Mouse (Mus musculus) ES-E14 (cell line): ENCODE results near the gene Traf1. TPM values are rescaled to one million over a fixed set of nuclear protein-coding genes. Genes with fewer than 3 reads are reported as not detected.

Source experiments
- DNase-seq: peaks from one replicate; pipeline ENCODE4 v3.0.0-alpha.2; 2013; ENCODE audit warnings: low read depth, low spot score
- H3K27ac ChIP-seq: 2 replicates; pipeline ENCODE4 v1.5.1; 2012; ENCODE audit warnings: low read depth, mild to moderate bottlenecking, low read length, moderate library complexity, mixed read lengths; ENCODE audit not compliant: poor library complexity, insufficient read depth, severe bottlenecking
- H3K36me3 ChIP-seq: 2 replicates; pipeline ENCODE4 v1.6.1; 2012; ENCODE audit warnings: mild to moderate bottlenecking, low read length, moderate library complexity, mixed read lengths; ENCODE audit not compliant: control insufficient read depth, poor library complexity, insufficient read depth, severe bottlenecking
- H3K4me1 ChIP-seq, 2 experiments: fragments of 150-350 bp in 1 of 2; sonication (generic) in 1 of 2; 2 replicates each; pipeline ENCODE4 v1.6.1; 2012; ENCODE audit warnings: low read length in 2 of 2, mild to moderate bottlenecking in 1 of 2, mixed read lengths in 1 of 2; ENCODE audit not compliant: control insufficient read depth in 2 of 2, insufficient read depth in 2 of 2, poor library complexity in 1 of 2
- H3K4me3 ChIP-seq, 2 experiments: fragments of 150-350 bp in 1 of 2; sonication (generic) in 1 of 2; 2 replicates each; pipeline ENCODE4 v1.5.1; 2012; ENCODE audit warnings: low read length in 2 of 2, low read depth in 1 of 2, mild to moderate bottlenecking in 1 of 2, mixed read lengths in 1 of 2; ENCODE audit not compliant: insufficient read depth in 1 of 2, poor library complexity in 1 of 2, severe bottlenecking in 1 of 2
- H3K9ac ChIP-seq: 2 replicates; pipeline ENCODE4 v1.6.1; 2012; ENCODE audit warnings: low read depth, mild to moderate bottlenecking, low read length, mixed read lengths; ENCODE audit not compliant: poor library complexity, insufficient read depth, severe bottlenecking
- H3K9me3 ChIP-seq: fragments of 150-350 bp; sonication (generic); 2 replicates; pipeline ENCODE4 v1.6.1; 2012; ENCODE audit warnings: low read depth, mild to moderate bottlenecking, low read length; ENCODE audit not compliant: control insufficient read depth, insufficient read depth
- CHD2 ChIP-seq: IDR thresholded peaks from 2 replicates; pipeline ENCODE4 v1.6.1; 2014; ENCODE audit warnings: mild to moderate bottlenecking, low read depth, low read length, inconsistent platforms
- HCFC1 ChIP-seq: IDR thresholded peaks from 2 replicates; pipeline ENCODE4 v1.6.1; 2012; ENCODE audit warnings: low read length, inconsistent platforms, borderline replicate concordance; ENCODE audit not compliant: insufficient read depth
- MAFK ChIP-seq: IDR thresholded peaks from 2 replicates; pipeline ENCODE4 v1.6.1; 2014; ENCODE audit warnings: mild to moderate bottlenecking, low read depth, low read length, inconsistent platforms; ENCODE audit not compliant: insufficient read depth
- ZC3H11A ChIP-seq: IDR thresholded peaks from 2 replicates; pipeline ENCODE4 v1.6.1; 2012; ENCODE audit warnings: low read depth, mild to moderate bottlenecking, inconsistent platforms, low read length, borderline replicate concordance
- ZNF384 ChIP-seq: IDR thresholded peaks from 2 replicates; pipeline ENCODE4 v1.6.1; 2012; ENCODE audit warnings: low read depth, low read length, inconsistent platforms
- in situ Hi-C, 2 experiments: fragments of 600-800 bp; cut with MboI; formaldehyde crosslinking; loops; one replicate each; pipeline ENCODE4 v1.15.1; 2025; ENCODE audit warnings: low sequenced_read_pairs in 2 of 2, inconsistent platforms in 1 of 2; ENCODE audit not compliant: unreplicated experiment in 2 of 2
- total RNA-seq: library from RNA; depleted of rRNA; stranded (reverse); fragments of 300-350 nt; gene quantifications from 2 replicates; pipeline ENCODE4 v1.2.3, GENCODE M21; 2012

Gene Traf1
- total RNA-seq, 1 experiment = 1.3 TPM

- H3K36me3 ChIP-seq = no peaks in the 10 kb centered on the region
- peaks cover 0 to 11% of the 10 kb centered on the region in 2 experiments; a peak in 2 of 4 replicates for H3K4me1 ChIP-seq
- no peaks in the 10 kb centered on the region for H3K9me3 ChIP-seq
- TF ChIP-seq MAFK (no peak), ZNF384 (no peak), CHD2 (no peak), HCFC1 (no peak), ZC3H11A (no peak)
- H3K9ac ChIP-seq = no peak overlapping the region
- in situ Hi-C loops = no loop called here
- no peak for DNase-seq
- H3K4me3 ChIP-seq = no peak overlapping the region
- no peak overlapping the region for H3K27ac ChIP-seq
Measured at GRCm38 (mm10) chr2:34951469-34951868, 10.1 kb downstream of the Traf1 start.

GRCm38 (mm10) chr2:34948622-34949021 lies 12.9 kb downstream of the Traf1 start:
- H3K36me3 ChIP-seq = no peaks in the 10 kb centered on the region
- no peak overlapping the region for H3K9ac ChIP-seq
- H3K27ac ChIP-seq = no peak overlapping the region
- no peak for DNase-seq
- TF ChIP-seq ZC3H11A = no peak
- no peak for TF ChIP-seq MAFK
- TF ChIP-seq CHD2 = no peak
- no peak for TF ChIP-seq ZNF384
- TF ChIP-seq HCFC1 = no peak
- H3K4me1 ChIP-seq = peaks cover 5 to 32% of the 10 kb centered on the region in 2 experiments
- no peak overlapping the region for H3K4me3 ChIP-seq
- in situ Hi-C loops = no loop called here
- no peaks in the 10 kb centered on the region for H3K9me3 ChIP-seq

- DNase-seq = no peak
- Histone ChIP-seq H3K4me1 (peaks cover 10 to 45% of the 10 kb centered on the region in 2 experiments), H3K9ac (no peak overlapping the region), H3K4me3 (no peak overlapping the region), H3K36me3 (no peaks in the 10 kb centered on the region), H3K9me3 (no peaks in the 10 kb centered on the region), H3K27ac (no peak overlapping the region; the same call in 1 of the 2 replicates)
- no peak for TF ChIP-seq ZC3H11A
- no peak for TF ChIP-seq CHD2
- TF ChIP-seq HCFC1 = no peak
- no peak for TF ChIP-seq MAFK
- TF ChIP-seq ZNF384 = no peak
- in situ Hi-C loops = no loop called here
Measured at GRCm38 (mm10) chr2:34946046-34946445, 15.5 kb downstream of the Traf1 start.

GRCm38 (mm10) chr2:34945580-34945979 lies 16.0 kb downstream of the Traf1 start:
- no peaks in the 10 kb centered on the region for H3K9me3 ChIP-seq
- no peak overlapping the region for H3K4me3 ChIP-seq
- no peak overlapping the region; the same call in 1 of the 2 replicates for H3K27ac ChIP-seq
- no peak for DNase-seq
- H3K9ac ChIP-seq = no peak overlapping the region
- H3K4me1 ChIP-seq = peaks cover 10 to 45% of the 10 kb centered on the region in 2 experiments
- in situ Hi-C loops = no loop called here
- H3K36me3 ChIP-seq = no peaks in the 10 kb centered on the region
- TF ChIP-seq MAFK (peak; percentile 92), ZNF384 (no peak)

- no peaks in the 10 kb centered on the region for H3K9me3 ChIP-seq
- H3K27ac ChIP-seq = peak overlapping the region; percentile 28; the same call in 1 of the 2 replicates
- in situ Hi-C loops = no loop called here
- peak overlapping the region in 1 of 2 experiments; percentile 25; a peak in 1 of 4 replicates for H3K4me3 ChIP-seq
- no peak overlapping the region; the same call in 1 of the 2 replicates for H3K9ac ChIP-seq
- H3K36me3 ChIP-seq = no peaks in the 10 kb centered on the region
- peak; percentile 50 for DNase-seq
- peaks cover 10 to 45% of the 10 kb centered on the region in 2 experiments for H3K4me1 ChIP-seq
- TF ChIP-seq ZC3H11A (no peak), MAFK (no peak), ZNF384 (no peak), CHD2 (no peak), HCFC1 (no peak)
Measured at GRCm38 (mm10) chr2:34944761-34945160, 16.8 kb downstream of the Traf1 start.
